Mouse (Mus musculus) gastrocnemius, postnatal 10 days (tissue): ENCODE results near the gene Glo1. TPM values are rescaled to one million over a fixed set of nuclear protein-coding genes. Genes with fewer than 3 reads are reported as not detected.

Experiments used
- DNase-seq: peaks from one replicate; pipeline ENCODE4 v3.0.0; 2021; ENCODE audit warnings: mixed read lengths
- total RNA-seq, 2 experiments: library from RNA; stranded (reverse); gene quantifications; 2 replicates each; pipeline ENCODE4 v1.2.3; 2021

Gene Glo1
- total RNA-seq, 2 experiments from 2014 or later: 138 to 140 TPM

- no peak for DNase-seq
Observed at GRCm38 (mm10) chr17:30576946-30577345, 49.7 kb downstream of the Glo1 start.

- peak; percentile 94 for DNase-seq
Observed at GRCm38 (mm10) chr17:30575941-30576773, 50.5 kb downstream of the Glo1 start, which contains the start of gene Btbd9. Gene Btbd9 (minus strand): TSS chr17:30576488.

- no peak for DNase-seq
Observed at GRCm38 (mm10) chr17:30575121-30575904, 51.4 kb downstream of the Glo1 start.

- DNase-seq: no peak
Observed at GRCm38 (mm10) chr17:30574783-30575075, 51.9 kb downstream of the Glo1 start.

- no peak for DNase-seq
Observed at GRCm38 (mm10) chr17:30573990-30574782, 52.5 kb downstream of the Glo1 start.

GRCm38 (mm10) chr17:30570971-30571370 lies 55.7 kb downstream of the Glo1 start:
- no peak for DNase-seq

GRCm38 (mm10) chr17:30570173-30570572 lies 56.5 kb downstream of the Glo1 start:
- no peak for DNase-seq

- no peak for DNase-seq
Observed at GRCm38 (mm10) chr17:30568473-30568872, 58.2 kb downstream of the Glo1 start.

- DNase-seq: no peak
Observed at GRCm38 (mm10) chr17:30564971-30565370, 61.7 kb downstream of the Glo1 start.

GRCm38 (mm10) chr17:30564407-30564806 lies 62.3 kb downstream of the Glo1 start:
- DNase-seq: no peak

- no peak for DNase-seq
Observed at GRCm38 (mm10) chr17:30563484-30564075, 63.1 kb downstream of the Glo1 start.

GRCm38 (mm10) chr17:30562770-30563169 lies 63.9 kb downstream of the Glo1 start:
- DNase-seq: no peak

- peak; percentile 72 for DNase-seq
Observed at GRCm38 (mm10) chr17:30559536-30559935, 67.1 kb downstream of the Glo1 start.

GRCm38 (mm10) chr17:30558623-30559022 lies 68.0 kb downstream of the Glo1 start:
- DNase-seq: no peak

GRCm38 (mm10) chr17:30556512-30556911 lies 70.2 kb downstream of the Glo1 start:
- DNase-seq: no peak

GRCm38 (mm10) chr17:30553027-30553937 lies 73.4 kb downstream of the Glo1 start:
- no peak for DNase-seq

- DNase-seq: no peak
Observed at GRCm38 (mm10) chr17:30550774-30551107, 75.9 kb downstream of the Glo1 start.

- DNase-seq: no peak
Observed at GRCm38 (mm10) chr17:30549899-30550773, 76.5 kb downstream of the Glo1 start.

GRCm38 (mm10) chr17:30539098-30539497 lies 87.6 kb downstream of the Glo1 start:
- peak; percentile 58 for DNase-seq

- no peak for DNase-seq
Observed at GRCm38 (mm10) chr17:30536651-30537050, 90.0 kb downstream of the Glo1 start.
